Mouse (Mus musculus): Measurements from ENCODE around the gene Tex52. TPM values are rescaled to one million over a fixed set of nuclear protein-coding genes. Genes with fewer than 3 reads are reported as not detected.

Tex52 gene
- total and polyA plus RNA-seq, 2 experiments = not detected

DNA sequence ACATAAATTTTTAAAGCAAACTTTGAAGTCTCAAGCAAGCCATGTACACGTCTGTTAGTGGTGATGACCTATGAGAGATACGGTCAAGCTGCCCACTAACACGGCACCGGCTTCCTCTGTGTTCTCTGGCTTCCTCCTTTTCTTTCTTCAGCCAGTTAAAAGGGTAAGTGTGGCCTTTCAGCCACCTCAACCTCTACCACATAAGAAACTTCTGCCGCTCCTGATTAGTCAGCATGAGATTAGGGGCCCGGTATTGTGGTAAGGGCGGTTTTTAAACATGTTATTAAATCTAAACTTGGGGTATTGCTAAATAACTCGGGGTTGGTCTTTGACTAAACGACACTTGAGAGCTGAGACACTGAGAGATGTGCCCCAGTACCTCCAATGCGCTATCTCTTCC is 29.6 kb upstream of the Tex52 start:
- no peak for DNase-seq (ENCODE audit: extremely low read depth, low read depth, low spot score)
- WGBS = 75% methylated on average over 10 of the region's 10 CpGs
- H3K36me3 ChIP-seq (ENCODE audit: control insufficient read depth, insufficient read depth, low read length) = no peaks in the 10 kb centered on the region

GRCm38 (mm10) chr6:128346782-128347181 is 28.5 kb upstream of the Tex52 start:
- Histone ChIP-seq H3K36me3 (ENCODE audit: control insufficient read depth, insufficient read depth, low read length) (no peaks in the 10 kb centered on the region), H3K27me3 (ENCODE audit: control insufficient read depth, insufficient read depth, low read length) (no peaks in the 10 kb centered on the region), H3K4me3 (ENCODE audit: insufficient read depth, low read depth, low read length) (no peak overlapping the region), H3K79me2 (ENCODE audit: control insufficient read depth, insufficient read depth, low read length) (no peaks in the 10 kb centered on the region), H3K4me1 (ENCODE audit: control insufficient read depth, insufficient read depth, low read length) (no peaks in the 10 kb centered on the region), H3K27ac (replicated peaks; ENCODE audit: insufficient read depth, low read depth, low read length) (no peak overlapping the region), H3K9ac (ENCODE audit: low read depth, low read length) (no peak overlapping the region)
- no peak for DNase-seq (ENCODE audit: extremely low read depth, low read depth, low spot score)
- WGBS = 85% methylated on average over 6 of the region's 6 CpGs
- TF ChIP-seq POLR2A (IDR thresholded peaks at IDR 0.05; ENCODE audit: extremely low read depth, insufficient read depth, low read length) (no peak), CTCF (IDR thresholded peaks at IDR 0.05; ENCODE audit: low read depth, low read length) (no peak)

More for the DNA sequence above, 29.6 kb upstream of the Tex52 start:
- no peak overlapping the region for H3K4me3 ChIP-seq (ENCODE audit: insufficient read depth, low read depth, low read length)
- no peaks in the 10 kb centered on the region for H3K79me2 ChIP-seq (ENCODE audit: control insufficient read depth, insufficient read depth, low read length)
- TF ChIP-seq POLR2A (IDR thresholded peaks at IDR 0.05; ENCODE audit: extremely low read depth, insufficient read depth, low read length) (no peak), CTCF (IDR thresholded peaks at IDR 0.05; ENCODE audit: low read depth, low read length) (no peak)
- no peak overlapping the region for H3K9ac ChIP-seq (ENCODE audit: low read depth, low read length)
- no peaks in the 10 kb centered on the region for H3K27me3 ChIP-seq (ENCODE audit: control insufficient read depth, insufficient read depth, low read length)
- H3K27ac ChIP-seq (replicated peaks; ENCODE audit: insufficient read depth, low read depth, low read length) = no peak overlapping the region
- H3K4me1 ChIP-seq (ENCODE audit: control insufficient read depth, insufficient read depth, low read length) = no peaks in the 10 kb centered on the region

DNA sequence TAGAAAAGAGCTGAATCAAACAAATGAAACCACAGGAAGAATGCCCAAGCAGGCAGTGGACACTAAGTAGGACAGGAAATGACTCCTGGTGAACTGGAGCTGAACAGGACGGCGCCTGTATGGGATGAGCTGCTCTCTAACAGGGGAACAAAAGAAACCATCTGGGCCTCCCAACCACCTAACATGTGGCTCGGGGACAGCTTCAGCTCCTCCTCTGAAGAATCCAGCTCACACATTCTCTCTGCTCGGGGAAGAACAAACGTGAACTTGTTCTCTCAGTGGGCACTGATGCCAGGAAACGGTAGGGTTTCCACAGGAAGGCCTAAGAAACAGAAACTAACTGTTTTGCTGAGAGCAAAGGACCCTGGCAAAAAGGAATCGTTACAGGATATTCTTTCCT is 25.5 kb upstream of the Tex52 start:
- no peaks in the 10 kb centered on the region for H3K27me3 ChIP-seq (ENCODE audit: control insufficient read depth, insufficient read depth, low read length)
- H3K36me3 ChIP-seq (ENCODE audit: control insufficient read depth, insufficient read depth, low read length) = no peaks in the 10 kb centered on the region
- no peak overlapping the region; the same call in 1 of the 2 replicates for H3K27ac ChIP-seq (replicated peaks; ENCODE audit: insufficient read depth, low read depth, low read length)
- no peak for DNase-seq (ENCODE audit: extremely low read depth, low read depth, low spot score)
- no peak overlapping the region for H3K4me3 ChIP-seq (ENCODE audit: insufficient read depth, low read depth, low read length)
- no peaks in the 10 kb centered on the region for H3K4me1 ChIP-seq (ENCODE audit: control insufficient read depth, insufficient read depth, low read length)
- TF ChIP-seq POLR2A (IDR thresholded peaks at IDR 0.05; ENCODE audit: extremely low read depth, insufficient read depth, low read length) (no peak), CTCF (IDR thresholded peaks at IDR 0.05; ENCODE audit: low read depth, low read length) (no peak)
- no peaks in the 10 kb centered on the region for H3K79me2 ChIP-seq (ENCODE audit: control insufficient read depth, insufficient read depth, low read length)
- H3K9ac ChIP-seq (ENCODE audit: low read depth, low read length) = no peak overlapping the region
- WGBS = 62% methylated on average over 7 of the region's 7 CpGs

GRCm38 (mm10) chr6:128354140-128354539 is 21.1 kb upstream of the Tex52 start:
- TF ChIP-seq POLR2A (IDR thresholded peaks at IDR 0.05; ENCODE audit: extremely low read depth, insufficient read depth, low read length) (no peak), CTCF (IDR thresholded peaks at IDR 0.05; ENCODE audit: low read depth, low read length) (no peak)
- no peaks in the 10 kb centered on the region; the same call in 1 of the 2 replicates for H3K36me3 ChIP-seq (ENCODE audit: control insufficient read depth, insufficient read depth, low read length)
- H3K27me3 ChIP-seq (ENCODE audit: control insufficient read depth, insufficient read depth, low read length) = peaks cover 4% of the 10 kb centered on the region; the same call in 1 of the 2 replicates
- no peak overlapping the region for H3K27ac ChIP-seq (replicated peaks; ENCODE audit: insufficient read depth, low read depth, low read length)
- no peak for DNase-seq (ENCODE audit: extremely low read depth, low read depth, low spot score)
- no peaks in the 10 kb centered on the region for H3K4me1 ChIP-seq (ENCODE audit: control insufficient read depth, insufficient read depth, low read length)
- H3K4me3 ChIP-seq (ENCODE audit: insufficient read depth, low read depth, low read length) = no peak overlapping the region
- no peaks in the 10 kb centered on the region for H3K79me2 ChIP-seq (ENCODE audit: control insufficient read depth, insufficient read depth, low read length)
- H3K9ac ChIP-seq (ENCODE audit: low read depth, low read length) = no peak overlapping the region
- WGBS = 81% methylated on average over 3 of the region's 3 CpGs

GRCm38 (mm10) chr6:128355201-128355681 is 20.0 kb upstream of the Tex52 start:
- no peaks in the 10 kb centered on the region for H3K79me2 ChIP-seq (ENCODE audit: control insufficient read depth, insufficient read depth, low read length)
- WGBS = 1% methylated on average over 28 of the region's 28 CpGs
- H3K36me3 ChIP-seq (ENCODE audit: control insufficient read depth, insufficient read depth, low read length) = no peaks in the 10 kb centered on the region; the same call in 1 of the 2 replicates
- peak overlapping the region; percentile 80 for H3K4me3 ChIP-seq (ENCODE audit: insufficient read depth, low read depth, low read length)
- TF ChIP-seq CTCF (IDR thresholded peaks at IDR 0.05; ENCODE audit: low read depth, low read length) (no peak), POLR2A (IDR thresholded peaks at IDR 0.05; ENCODE audit: extremely low read depth, insufficient read depth, low read length) (no peak)
- no peak for DNase-seq (ENCODE audit: extremely low read depth, low read depth, low spot score)
- peak overlapping the region; percentile 54 for H3K9ac ChIP-seq (ENCODE audit: low read depth, low read length)
- peaks cover 4% of the 10 kb centered on the region; the same call in 1 of the 2 replicates for H3K27me3 ChIP-seq (ENCODE audit: control insufficient read depth, insufficient read depth, low read length)
- H3K27ac ChIP-seq (replicated peaks; ENCODE audit: insufficient read depth, low read depth, low read length) = peak overlapping the region; percentile 23; the same call in 1 of the 2 replicates
- no peaks in the 10 kb centered on the region for H3K4me1 ChIP-seq (ENCODE audit: control insufficient read depth, insufficient read depth, low read length)

DNA sequence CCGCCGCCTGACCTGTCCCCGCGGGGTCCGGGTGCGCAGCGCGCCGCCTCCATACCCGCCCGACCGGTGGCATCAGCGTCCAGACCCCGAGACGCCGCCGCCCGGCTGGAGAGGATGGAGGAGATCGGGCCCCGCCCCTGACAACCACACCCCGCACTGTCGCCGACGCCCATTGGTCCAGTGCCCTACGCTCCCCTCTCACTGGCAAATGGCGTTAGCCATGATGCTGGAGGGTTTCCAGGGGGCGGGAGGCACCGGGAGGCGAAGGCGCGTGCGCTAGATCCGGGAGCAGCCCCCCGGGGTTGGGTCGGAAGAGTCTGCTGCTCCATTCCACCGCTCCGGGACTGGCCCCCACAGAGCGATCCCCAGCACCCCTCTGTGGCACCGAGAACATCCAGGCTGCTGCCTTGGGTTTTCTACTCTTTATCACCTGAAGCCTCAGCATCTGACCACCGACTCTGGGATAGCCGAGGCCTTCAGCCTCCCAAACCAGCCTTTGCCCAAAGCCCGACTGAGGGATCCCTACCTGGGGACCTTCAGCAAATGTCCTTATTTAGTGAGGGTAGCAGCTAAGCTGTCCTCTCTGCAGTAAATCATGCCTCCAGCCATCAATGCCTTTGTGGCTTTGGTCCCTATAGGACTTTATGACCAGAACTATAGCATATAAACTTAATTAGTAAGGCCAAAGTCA is 19.4 kb upstream of the Tex52 start, which contains the start of gene Tulp3:
TSS of gene Tulp3 (minus strand) at position 126 of the 691 bp plus-strand sequence.
- Histone ChIP-seq H3K9ac (ENCODE audit: low read depth, low read length) (peak within 1 kb of the TSS; percentile 54), H3K27ac (replicated peaks; ENCODE audit: insufficient read depth, low read depth, low read length) (peak within 1 kb of the TSS; percentile 23; the same call in 1 of the 2 replicates), H3K79me2 (ENCODE audit: control insufficient read depth, insufficient read depth, low read length) (no peaks in the 10 kb centered on the region), H3K27me3 (ENCODE audit: control insufficient read depth, insufficient read depth, low read length) (peaks cover 4% of the 10 kb centered on the region; the same call in 1 of the 2 replicates), H3K4me3 (ENCODE audit: insufficient read depth, low read depth, low read length) (peak within 1 kb of the TSS; percentile 80), H3K36me3 (ENCODE audit: control insufficient read depth, insufficient read depth, low read length) (no peaks in the 10 kb centered on the region; the same call in 1 of the 2 replicates), H3K4me1 (ENCODE audit: control insufficient read depth, insufficient read depth, low read length) (no peaks in the 10 kb centered on the region)
- 1% methylated on average over 42 of the region's 42 CpGs for WGBS
- no peak for TF ChIP-seq CTCF (IDR thresholded peaks at IDR 0.05; ENCODE audit: low read depth, low read length)
- TF ChIP-seq POLR2A (IDR thresholded peaks at IDR 0.05; ENCODE audit: extremely low read depth, insufficient read depth, low read length) = no peak
- DNase-seq (ENCODE audit: extremely low read depth, low read depth, low spot score) = peak; percentile 26

Data from liver, adult 2 months (tissue).